Mouse (Mus musculus) ES-Bruce4 (cell line): ENCODE measurements at regions not wholly inside any gene's neighbourhood (a gene's known extent, or its start where the extent isn't known, plus 50 kb on each side); places are given as distances from the start of the nearest gene placed in this dataset.

ENCODE experiments used
- H3K27ac ChIP-seq: 2 replicates; pipeline ENCODE4 v1.5.1; 2012; ENCODE audit warnings: low read length, inconsistent platforms; ENCODE audit not compliant: insufficient read depth
- H3K27me3 ChIP-seq: 2 replicates; pipeline ENCODE4 v1.6.1; 2012; ENCODE audit warnings: mild to moderate bottlenecking, low read length, inconsistent platforms; ENCODE audit not compliant: control insufficient read depth, poor library complexity, insufficient read depth, severe bottlenecking
- H3K36me3 ChIP-seq: 2 replicates; pipeline ENCODE4 v1.6.1; 2012; ENCODE audit warnings: inconsistent platforms, mild to moderate bottlenecking, low read length, moderate library complexity; ENCODE audit not compliant: control insufficient read depth, poor library complexity, insufficient read depth, severe bottlenecking
- H3K4me1 ChIP-seq: one replicate; pipeline ENCODE4 v1.8.1; 2011; ENCODE audit warnings: low read length; ENCODE audit not compliant: control insufficient read depth, insufficient read depth
- H3K4me3 ChIP-seq: 2 replicates; pipeline ENCODE4 v1.5.1; 2011; ENCODE audit warnings: low read depth, mild to moderate bottlenecking, low read length
- H3K9ac ChIP-seq: 2 replicates; pipeline ENCODE4 v1.6.1; 2012; ENCODE audit warnings: low read depth, mild to moderate bottlenecking, inconsistent platforms; ENCODE audit not compliant: poor library complexity, severe bottlenecking
- H3K9me3 ChIP-seq: replicated peaks from 2 replicates; pipeline ENCODE4 v1.6.1; 2012; ENCODE audit warnings: mild to moderate bottlenecking, low read length, inconsistent platforms; ENCODE audit not compliant: control insufficient read depth, poor library complexity, insufficient read depth, severe bottlenecking
- CTCF ChIP-seq: IDR thresholded peaks from one replicate; pipeline ENCODE4 v1.8.1; 2011; ENCODE audit warnings: low read depth, low read length
- EP300 ChIP-seq: IDR thresholded peaks from 2 replicates; pipeline ENCODE4 v1.6.1; 2011; ENCODE audit warnings: low read depth, low read length; ENCODE audit not compliant: insufficient read depth
- POLR2A ChIP-seq: IDR thresholded peaks from one replicate; pipeline ENCODE4 v1.8.1; 2011; ENCODE audit warnings: low read length; ENCODE audit not compliant: insufficient read depth

DNA sequence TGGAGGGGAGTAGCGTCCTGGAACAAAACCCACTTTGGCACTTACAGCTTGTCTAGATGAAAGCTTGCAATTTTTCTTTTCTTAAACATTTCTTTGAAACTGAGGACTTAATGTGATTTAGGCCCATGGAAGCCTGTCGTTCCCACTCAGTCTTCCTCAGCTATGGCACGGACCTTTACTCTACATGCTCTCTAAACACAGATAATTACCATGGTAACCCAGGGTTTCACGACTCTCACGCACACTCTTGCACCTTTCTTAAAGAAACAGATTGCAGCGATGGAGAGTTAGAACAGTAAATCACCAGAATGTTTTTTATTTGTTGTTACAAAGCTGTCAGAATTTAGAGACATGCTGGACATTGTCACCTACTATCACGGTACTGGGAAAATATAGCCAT, 195.0 kb downstream of the Fgf9 start:
- H3K36me3 ChIP-seq, result no peaks in the 10 kb centered on the region
- no peaks in the 10 kb centered on the region for H3K9me3 ChIP-seq
- H3K4me3 ChIP-seq, result no peak overlapping the region
- H3K9ac ChIP-seq, result no peak overlapping the region
- H3K4me1 ChIP-seq, result no peaks in the 10 kb centered on the region
- H3K27me3 ChIP-seq, result no peaks in the 10 kb centered on the region
- no peak for TF ChIP-seq CTCF
- no peak for TF ChIP-seq POLR2A
- no peak for TF ChIP-seq EP300
- H3K27ac ChIP-seq, result no peak overlapping the region

DNA sequence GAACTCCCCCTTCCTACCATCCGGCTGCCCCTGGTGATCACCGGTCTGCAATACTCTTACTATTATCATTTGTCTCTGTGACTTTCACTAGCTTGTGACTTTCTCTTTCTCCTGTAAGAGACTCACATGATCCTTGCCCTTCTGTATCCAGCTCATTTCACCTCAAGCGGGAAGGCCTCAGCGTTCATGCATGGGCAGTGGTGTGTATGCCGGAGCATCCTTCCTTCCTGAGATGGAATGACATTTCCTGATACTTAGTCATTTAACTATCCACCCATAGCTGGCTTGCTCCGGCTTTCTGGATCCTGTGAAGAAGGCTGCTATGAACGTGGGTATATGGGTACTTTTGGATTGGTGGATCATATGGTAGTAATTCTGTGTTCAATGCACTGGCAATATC, 194.1 kb downstream of the Fgf9 start:
- no peaks in the 10 kb centered on the region for H3K9me3 ChIP-seq
- no peak overlapping the region for H3K9ac ChIP-seq
- no peaks in the 10 kb centered on the region for H3K27me3 ChIP-seq
- H3K36me3 ChIP-seq, result no peaks in the 10 kb centered on the region
- H3K4me1 ChIP-seq, result no peaks in the 10 kb centered on the region
- H3K27ac ChIP-seq, result no peak overlapping the region
- TF ChIP-seq CTCF (no peak), EP300 (no peak), POLR2A (no peak)
- no peak overlapping the region for H3K4me3 ChIP-seq

DNA sequence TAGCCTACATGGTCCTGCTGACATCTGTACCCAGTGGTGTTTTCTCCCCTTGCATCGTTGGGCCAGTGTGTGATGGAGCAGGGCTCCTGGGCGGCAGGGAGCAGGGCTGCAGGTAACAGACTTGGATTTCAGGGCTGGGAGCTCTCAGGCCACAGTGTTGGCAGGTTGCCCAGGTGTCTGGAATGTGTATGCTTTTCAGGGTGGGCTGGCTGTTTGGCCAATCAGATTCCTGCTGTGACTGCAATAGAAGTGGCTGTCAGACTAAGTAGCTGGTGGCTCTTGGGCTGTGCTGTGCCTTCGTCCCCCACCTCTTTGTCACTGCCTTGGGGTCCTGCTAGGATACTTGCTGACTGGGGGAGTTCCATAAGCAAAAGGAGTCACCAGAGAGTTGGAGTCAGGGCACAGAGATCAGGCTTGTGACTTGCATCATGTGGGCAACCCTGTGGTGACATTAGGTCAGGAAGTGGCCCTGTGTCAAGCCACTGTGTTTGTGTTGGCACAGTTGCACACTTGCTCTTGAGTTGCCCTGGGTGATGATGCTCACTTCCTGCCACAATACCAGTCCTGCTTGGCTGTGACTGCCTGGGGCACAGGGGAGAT, 183.1 kb downstream of the Fgf9 start:
- no peaks in the 10 kb centered on the region for H3K36me3 ChIP-seq
- no peaks in the 10 kb centered on the region for H3K4me1 ChIP-seq
- no peak overlapping the region for H3K4me3 ChIP-seq
- no peak overlapping the region for H3K27ac ChIP-seq
- H3K9me3 ChIP-seq, result no peaks in the 10 kb centered on the region
- no peak overlapping the region for H3K9ac ChIP-seq
- no peak for TF ChIP-seq EP300
- no peak for TF ChIP-seq POLR2A
- no peak for TF ChIP-seq CTCF
- no peaks in the 10 kb centered on the region for H3K27me3 ChIP-seq

DNA sequence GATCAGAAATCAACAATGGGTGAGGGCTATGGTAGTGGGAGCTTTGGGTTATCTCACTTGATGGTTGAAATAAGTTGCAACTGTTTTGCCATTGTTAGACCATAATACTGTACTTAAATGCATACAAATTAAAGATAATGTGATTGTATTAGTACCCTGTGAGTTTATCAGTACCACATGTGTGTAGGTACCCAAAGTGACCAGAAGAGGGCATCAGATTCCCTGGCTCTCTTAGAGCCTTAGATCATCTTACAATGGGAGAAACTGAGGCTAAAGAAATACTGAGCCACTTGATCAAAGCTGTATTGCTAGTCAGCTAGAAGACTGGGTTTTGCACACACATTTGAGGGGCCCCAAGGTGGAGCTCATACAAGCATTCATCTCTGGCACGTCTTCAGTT, 155.5 kb downstream of the Fgf9 start:
- Histone ChIP-seq H3K4me1 (no peaks in the 10 kb centered on the region), H3K27ac (no peak overlapping the region), H3K9me3 (no peaks in the 10 kb centered on the region), H3K4me3 (no peak overlapping the region), H3K27me3 (no peaks in the 10 kb centered on the region; the same call in 1 of the 2 replicates), H3K36me3 (no peaks in the 10 kb centered on the region), H3K9ac (no peak overlapping the region)
- TF ChIP-seq POLR2A, result no peak
- no peak for TF ChIP-seq CTCF

DNA sequence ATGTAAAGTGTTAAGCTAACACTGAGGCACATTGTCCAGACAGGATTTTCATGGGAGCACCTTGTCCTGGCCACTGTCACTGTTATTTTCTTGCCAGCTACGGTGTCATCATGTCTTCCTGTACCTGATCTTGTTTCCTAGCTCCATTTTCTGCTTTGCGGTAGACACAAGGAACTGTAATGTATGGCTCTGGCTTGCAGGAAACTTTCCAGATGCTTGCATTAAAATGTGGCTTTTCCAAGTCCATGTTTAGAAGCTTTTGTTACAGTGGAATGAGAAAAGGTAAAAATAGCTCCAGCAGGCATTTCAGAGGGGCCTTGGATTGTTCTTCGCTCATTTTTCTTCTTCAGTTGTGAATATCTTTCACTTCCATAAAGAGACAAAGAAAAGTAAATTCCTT, 154.1 kb downstream of the Fgf9 start:
- Histone ChIP-seq H3K9me3 (no peaks in the 10 kb centered on the region), H3K27me3 (no peaks in the 10 kb centered on the region; the same call in 1 of the 2 replicates), H3K27ac (no peak overlapping the region), H3K36me3 (no peaks in the 10 kb centered on the region), H3K4me1 (no peaks in the 10 kb centered on the region), H3K4me3 (no peak overlapping the region), H3K9ac (no peak overlapping the region)
- TF ChIP-seq EP300 (no peak), POLR2A (no peak), CTCF (no peak)

DNA sequence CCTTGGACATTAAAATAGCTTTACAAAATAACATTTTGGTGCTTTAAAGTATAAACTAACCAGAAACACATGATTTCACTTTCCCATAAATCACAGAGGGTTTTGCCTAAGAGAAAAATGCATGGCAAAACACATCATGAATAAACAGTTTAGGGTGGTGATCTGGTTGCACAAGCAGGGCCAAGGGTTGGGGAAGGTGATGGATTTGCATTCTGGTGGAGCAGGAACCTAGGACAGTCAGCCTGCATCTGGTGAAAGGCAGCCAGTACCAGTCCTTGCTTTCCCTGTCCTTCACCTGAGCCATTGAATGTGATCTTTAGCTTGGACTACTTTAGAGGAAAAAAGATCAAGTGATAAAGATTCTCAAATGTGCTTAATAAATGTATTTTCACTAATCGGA, 138.1 kb downstream of the Fgf9 start:
- Histone ChIP-seq H3K9ac (no peak overlapping the region), H3K4me3 (no peak overlapping the region), H3K9me3 (no peaks in the 10 kb centered on the region), H3K27me3 (no peaks in the 10 kb centered on the region), H3K27ac (no peak overlapping the region), H3K4me1 (no peaks in the 10 kb centered on the region), H3K36me3 (no peaks in the 10 kb centered on the region)
- no peak for TF ChIP-seq EP300
- TF ChIP-seq CTCF, result no peak
